Mouse (Mus musculus) neural tube, embryonic 13.5 days (tissue): ENCODE results near the gene Cfap54. TPM values are rescaled to one million over a fixed set of nuclear protein-coding genes. Genes with fewer than 3 reads are reported as not detected.

Experiments
- ATAC-seq: fragments of 200-750 bp; cut with Nextera tagmentation; 2 replicates; pipeline ENCODE4 v1.8.0; 2017; ENCODE audit warnings: low read depth, mild to moderate bottlenecking, moderate TSS enrichment, moderate library complexity
- H3K27ac ChIP-seq: fragments of 300-500 bp; sonication (generic); replicated peaks from 2 replicates; pipeline ENCODE4 v1.5.1; 2015; ENCODE audit warnings: moderate library complexity, mild to moderate bottlenecking, inconsistent platforms
- H3K27me3 ChIP-seq: fragments of 300-500 bp; sonication (generic); 2 replicates; pipeline ENCODE4 v1.6.1; 2015; ENCODE audit warnings: mild to moderate bottlenecking, inconsistent platforms
- H3K36me3 ChIP-seq: fragments of 300-500 bp; sonication (generic); 2 replicates; pipeline ENCODE4 v1.6.1; 2015; ENCODE audit warnings: mild to moderate bottlenecking, inconsistent platforms
- H3K4me1 ChIP-seq: fragments of 300-500 bp; sonication (generic); replicated peaks from 2 replicates; pipeline ENCODE4 v1.6.1; 2015; ENCODE audit warnings: inconsistent platforms
- H3K4me2 ChIP-seq: fragments of 300-500 bp; sonication (generic); 2 replicates; pipeline ENCODE4 v1.6.1; 2015; ENCODE audit warnings: inconsistent platforms, mild to moderate bottlenecking, moderate library complexity
- H3K4me3 ChIP-seq: fragments of 300-500 bp; sonication (generic); 2 replicates; pipeline ENCODE4 v1.5.1; 2015; ENCODE audit warnings: mild to moderate bottlenecking, inconsistent platforms
- H3K9ac ChIP-seq: fragments of 300-500 bp; sonication (generic); 2 replicates; pipeline ENCODE4 v1.6.1; 2015; ENCODE audit warnings: moderate library complexity, mild to moderate bottlenecking, inconsistent platforms
- H3K9me3 ChIP-seq: fragments of 300-500 bp; sonication (generic); 2 replicates; pipeline ENCODE4 v1.6.1; 2016; ENCODE audit warnings: inconsistent platforms
- WGBS: fragments of 180-500 bp; shearing (Covaris S2); methylation state at CpG from one replicate; pipeline ENCODE4 v1.1.7; 2015; 5-methylcytosine and 5-hydroxymethylcytosine counted together
- polyA plus RNA-seq: library from polyadenylated mRNA; unstranded; fragments of >200 nt; fragmentation: Nextera tagmentation; extraction: Ambion mirVana; gene quantifications from 2 replicates; pipeline ENCODE4 v1.2.1, GENCODE M21; 2015

Gene Cfap54
- polyA plus RNA-seq, 1 experiment from 2014 or later = 0.88 TPM

DNA sequence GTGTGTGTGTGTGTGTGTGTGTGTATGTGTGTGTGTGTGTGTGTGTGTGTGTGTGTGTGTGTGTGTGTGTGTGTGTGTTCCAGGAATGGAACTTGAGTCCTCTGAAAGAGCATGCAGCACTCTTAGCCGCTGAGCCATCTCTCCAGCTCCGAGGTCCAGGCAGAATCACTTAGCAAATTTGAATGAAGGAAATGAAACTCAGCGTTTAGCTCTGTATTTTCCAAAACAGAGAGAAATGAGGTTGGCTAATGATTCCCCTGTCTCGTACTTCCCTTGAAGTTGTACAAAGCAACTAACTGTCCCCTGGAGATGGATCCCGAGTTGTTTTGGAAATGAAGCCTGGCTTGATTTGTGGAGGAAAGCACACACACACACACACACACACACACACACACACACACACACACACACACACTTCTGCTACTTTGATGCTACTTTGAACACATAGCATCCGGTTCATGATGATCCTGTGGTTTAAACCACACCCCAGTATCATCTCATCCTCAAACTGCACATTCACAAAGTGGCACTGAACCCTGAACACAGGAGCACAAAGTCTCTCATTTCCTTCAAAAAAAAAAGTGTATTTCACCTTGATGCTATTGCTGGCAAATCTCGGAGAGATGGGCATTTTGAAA, 290.4 kb downstream of the Cfap54 start:
- H3K4me2 ChIP-seq = 0 out of 2 replicates have a peak overlapping the region, but pooled peaks have one; percentile 21
- H3K9ac ChIP-seq = no peak overlapping the region
- no peaks in the 10 kb centered on the region for H3K9me3 ChIP-seq
- no peaks in the 10 kb centered on the region for H3K36me3 ChIP-seq
- H3K4me1 ChIP-seq = peaks cover 34% of the 10 kb centered on the region
- ATAC-seq = no peak
- H3K27ac ChIP-seq = no peak overlapping the region
- 0 out of 2 replicates have a peak, but pooled peaks cover 6% of the 10 kb centered on the region for H3K27me3 ChIP-seq
- 35% methylated on average over 7 of the region's 7 CpGs for WGBS
- no peak overlapping the region for H3K4me3 ChIP-seq

GRCm38 (mm10) chr10:92790247-92790646, 291.2 kb downstream of the Cfap54 start:
- Histone ChIP-seq H3K4me3 (no peak overlapping the region), H3K27me3 (0 out of 2 replicates have a peak, but pooled peaks cover 6% of the 10 kb centered on the region), H3K27ac (no peak overlapping the region), H3K4me1 (peaks cover 34% of the 10 kb centered on the region), H3K4me2 (no peak overlapping the region), H3K9ac (no peak overlapping the region), H3K36me3 (no peaks in the 10 kb centered on the region), H3K9me3 (no peaks in the 10 kb centered on the region)
- ATAC-seq = no peak
- 8% methylated on average over 2 of the region's 2 CpGs for WGBS

- no peak overlapping the region for H3K27ac ChIP-seq
- H3K9ac ChIP-seq = no peak overlapping the region
- H3K27me3 ChIP-seq = 0 out of 2 replicates have a peak, but pooled peaks cover 6% of the 10 kb centered on the region
- WGBS = 61% methylated on average over 13 of the region's 13 CpGs
- H3K4me2 ChIP-seq = no peak overlapping the region
- H3K4me3 ChIP-seq = no peak overlapping the region
- no peaks in the 10 kb centered on the region for H3K9me3 ChIP-seq
- peaks cover 34% of the 10 kb centered on the region for H3K4me1 ChIP-seq
- no peaks in the 10 kb centered on the region for H3K36me3 ChIP-seq
- ATAC-seq = no peak
Observed at GRCm38 (mm10) chr10:92788410-92789096, 292.9 kb downstream of the Cfap54 start.

DNA sequence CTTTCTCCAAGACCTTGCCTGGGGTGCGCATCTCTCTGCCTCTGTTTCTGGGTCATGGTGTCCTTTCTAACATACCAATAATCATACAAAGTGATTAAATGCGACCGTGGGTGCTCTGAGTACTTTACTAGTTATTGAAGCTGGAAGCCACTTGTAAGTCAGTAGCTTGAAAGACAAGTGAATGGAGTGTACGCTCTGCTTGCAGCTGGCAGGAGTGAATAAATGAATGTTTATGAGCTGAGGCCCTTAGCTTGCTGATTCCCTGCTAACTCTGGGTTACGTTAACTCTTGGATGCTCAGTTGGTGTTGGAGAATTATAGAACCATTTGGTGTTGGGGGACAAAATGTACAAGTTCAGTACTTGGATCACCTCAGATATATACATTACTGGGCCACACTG, 298.7 kb downstream of the Cfap54 start:
- 52% methylated on average over 5 of the region's 5 CpGs for WGBS
- Histone ChIP-seq H3K4me2 (no peak overlapping the region), H3K9me3 (no peaks in the 10 kb centered on the region), H3K27ac (no peak overlapping the region), H3K9ac (no peak overlapping the region), H3K36me3 (no peaks in the 10 kb centered on the region), H3K4me3 (no peak overlapping the region), H3K27me3 (no peaks in the 10 kb centered on the region), H3K4me1 (0 out of 2 replicates have a peak, but pooled peaks cover 5% of the 10 kb centered on the region)
- ATAC-seq = no peak

DNA sequence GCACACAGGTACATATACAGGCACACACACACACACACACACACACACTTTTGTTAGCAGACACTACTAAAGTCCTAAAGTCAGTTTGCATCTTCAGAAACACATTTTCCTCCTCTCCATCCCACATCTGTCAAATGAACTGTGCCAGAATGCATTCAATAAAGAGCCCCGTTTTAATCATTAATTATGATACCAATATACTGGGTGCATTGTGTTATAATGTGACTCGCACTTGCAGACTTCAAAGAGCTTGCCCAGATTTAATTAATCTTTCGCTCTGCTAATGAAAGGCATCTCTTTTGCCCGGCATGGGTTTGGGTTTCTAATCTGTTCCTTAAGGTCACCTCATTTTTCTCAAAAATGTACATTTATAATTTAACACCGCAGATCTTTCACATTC, 327.1 kb downstream of the Cfap54 start:
- Histone ChIP-seq H3K4me2 (no peak overlapping the region), H3K27ac (no peak overlapping the region), H3K4me3 (no peak overlapping the region), H3K36me3 (no peaks in the 10 kb centered on the region), H3K9me3 (no peaks in the 10 kb centered on the region), H3K9ac (no peak overlapping the region), H3K27me3 (no peaks in the 10 kb centered on the region), H3K4me1 (no peaks in the 10 kb centered on the region)
- peak; percentile 59 for ATAC-seq
- 65% methylated on average over 5 of the region's 5 CpGs for WGBS

- no peak overlapping the region for H3K4me3 ChIP-seq
- H3K27me3 ChIP-seq = no peaks in the 10 kb centered on the region
- no peak for ATAC-seq
- WGBS = 91% methylated on average over 3 of the region's 3 CpGs
- no peaks in the 10 kb centered on the region for H3K9me3 ChIP-seq
- H3K4me1 ChIP-seq = no peaks in the 10 kb centered on the region
- H3K27ac ChIP-seq = no peak overlapping the region
- H3K9ac ChIP-seq = no peak overlapping the region
- no peaks in the 10 kb centered on the region for H3K36me3 ChIP-seq
- H3K4me2 ChIP-seq = no peak overlapping the region
Observed at GRCm38 (mm10) chr10:92730339-92730738, 351.1 kb downstream of the Cfap54 start.

- H3K27me3 ChIP-seq = no peaks in the 10 kb centered on the region
- no peaks in the 10 kb centered on the region for H3K9me3 ChIP-seq
- ATAC-seq = no peak
- no peaks in the 10 kb centered on the region for H3K36me3 ChIP-seq
- no peaks in the 10 kb centered on the region for H3K4me1 ChIP-seq
- 82% methylated on average over 3 of the region's 3 CpGs for WGBS
- no peak overlapping the region for H3K4me3 ChIP-seq
- no peak overlapping the region for H3K9ac ChIP-seq
- H3K4me2 ChIP-seq = no peak overlapping the region
- H3K27ac ChIP-seq = no peak overlapping the region
Observed at GRCm38 (mm10) chr10:92728723-92729122, 352.7 kb downstream of the Cfap54 start.

Other genes starting within 250 kb of the Cfap54 start
- gene Cdk17, start 79.3 kb upstream of the Cfap54 start, polyA plus RNA-seq = 42.3 and 44.4 TPM in 2 replicates
- gene Elk3, start 229.5 kb upstream of the Cfap54 start, polyA plus RNA-seq = 15.1 and 18.3 TPM in 2 replicates